Mouse (Mus musculus): ENCODE data around the gene Lmo7. TPM values are rescaled to one million over a fixed set of nuclear protein-coding genes. Genes with fewer than 3 reads are reported as not detected.

Gene Lmo7
- polyA plus RNA-seq (2014; fragmentation: Nextera tagmentation; extraction: Ambion mirVana) = 6.5 and 7.1 TPM in 2 replicates

GRCm38 (mm10) chr14:101729237-101729971 lies at the start of gene Lmo7, which contains the start of gene Gm9922:
Lmo7 (plus strand) TSS chr14:101729957.
Gm9922 (minus strand) TSS chr14:101729814.
- Histone ChIP-seq H3K4me1 (ENCODE audit: control insufficient read depth, insufficient read depth, low read length) (no peaks in the 10 kb centered on the region), H3K27me3 (ENCODE audit: control insufficient read depth, insufficient read depth, low read length) (peaks cover 8% of the 10 kb centered on the region; the same call in 1 of the 2 replicates), H3K27ac (replicated peaks; ENCODE audit: low read depth, low read length) (no peak within 1 kb of the TSS), H3K4me3 (ENCODE audit: low read depth, low read length) (peak within 1 kb of the TSS; percentile 53), H3K9ac (ENCODE audit: low read length) (peak within 1 kb of the TSS; percentile 46), H3K4me2 (ENCODE audit: low read depth, severe bottlenecking) (peak within 1 kb of the TSS; percentile 97), H3K9me3 (ENCODE audit: control insufficient read depth, low read length) (no peaks in the 10 kb centered on the region), H3K36me3 (ENCODE audit: control insufficient read depth, insufficient read depth, low read length) (no peaks in the 10 kb centered on the region)
- peak; percentile 80 for DNase-seq (ENCODE audit: low spot score)
- WGBS = under 1% methylated on average over 47 of the region's 51 CpGs
- ATAC-seq (ENCODE audit: insufficient number of reproducible peaks, low FRiP score, low TSS enrichment, low read depth) = peak; percentile 72; the same call in 1 of the 2 replicates

DNA sequence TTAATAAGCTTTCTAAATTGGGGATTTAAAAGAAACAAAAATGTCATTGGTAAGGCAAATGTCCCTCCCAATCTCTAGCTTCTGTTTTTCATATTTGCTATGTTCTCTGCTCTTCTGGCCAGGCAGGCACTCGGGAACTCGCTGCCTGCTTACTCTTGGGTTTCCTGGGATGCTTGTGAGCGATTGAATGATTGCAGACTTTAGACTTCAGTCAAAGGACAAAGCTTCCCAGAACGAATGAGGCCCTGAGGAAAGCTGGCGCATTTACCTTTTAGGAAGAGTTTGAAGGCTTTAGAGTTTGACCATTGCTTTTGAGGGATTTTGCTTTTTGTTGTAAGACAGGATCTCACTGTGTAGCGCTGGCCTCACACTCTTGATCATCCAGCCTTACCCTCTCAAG lies 42.1 kb upstream of the Lmo7 start:
- no peak overlapping the region for H3K4me3 ChIP-seq (ENCODE audit: low read depth, low read length)
- DNase-seq (ENCODE audit: low spot score) (no peak), ATAC-seq (ENCODE audit: insufficient number of reproducible peaks, low FRiP score, low TSS enrichment, low read depth) (no peak)
- 93% methylated on average over 6 of the region's 6 CpGs for WGBS
- no peaks in the 10 kb centered on the region for H3K36me3 ChIP-seq (ENCODE audit: control insufficient read depth, insufficient read depth, low read length)
- H3K9me3 ChIP-seq (ENCODE audit: control insufficient read depth, low read length) = no peaks in the 10 kb centered on the region
- H3K4me2 ChIP-seq (ENCODE audit: low read depth, severe bottlenecking) = no peak overlapping the region
- H3K27me3 ChIP-seq (ENCODE audit: control insufficient read depth, insufficient read depth, low read length) = no peaks in the 10 kb centered on the region
- no peak overlapping the region for H3K27ac ChIP-seq (replicated peaks; ENCODE audit: low read depth, low read length)
- no peaks in the 10 kb centered on the region for H3K4me1 ChIP-seq (ENCODE audit: control insufficient read depth, insufficient read depth, low read length)
- H3K9ac ChIP-seq (ENCODE audit: low read length) = no peak overlapping the region

GRCm38 (mm10) chr14:101688406-101688805 lies 41.4 kb upstream of the Lmo7 start:
- ATAC-seq (ENCODE audit: insufficient number of reproducible peaks, low FRiP score, low TSS enrichment, low read depth) (no peak), DNase-seq (ENCODE audit: low spot score) (no peak)
- Histone ChIP-seq H3K4me2 (ENCODE audit: low read depth, severe bottlenecking) (no peak overlapping the region), H3K9me3 (ENCODE audit: control insufficient read depth, low read length) (no peaks in the 10 kb centered on the region), H3K9ac (ENCODE audit: low read length) (no peak overlapping the region), H3K27ac (replicated peaks; ENCODE audit: low read depth, low read length) (no peak overlapping the region), H3K4me3 (ENCODE audit: low read depth, low read length) (no peak overlapping the region), H3K27me3 (ENCODE audit: control insufficient read depth, insufficient read depth, low read length) (no peaks in the 10 kb centered on the region), H3K36me3 (ENCODE audit: control insufficient read depth, insufficient read depth, low read length) (no peaks in the 10 kb centered on the region; the same call in 1 of the 2 replicates), H3K4me1 (ENCODE audit: control insufficient read depth, insufficient read depth, low read length) (no peaks in the 10 kb centered on the region)
- 90% methylated on average over 2 of the region's 2 CpGs for WGBS

GRCm38 (mm10) chr14:101704479-101704878 lies 25.3 kb upstream of the Lmo7 start:
- WGBS = 78% methylated on average over 4 of the region's 4 CpGs
- H3K27me3 ChIP-seq (ENCODE audit: control insufficient read depth, insufficient read depth, low read length) = no peaks in the 10 kb centered on the region
- DNase-seq (ENCODE audit: low spot score) = no peak
- ATAC-seq (ENCODE audit: insufficient number of reproducible peaks, low FRiP score, low TSS enrichment, low read depth) = no peak
- H3K4me2 ChIP-seq (ENCODE audit: low read depth, severe bottlenecking) = no peak overlapping the region
- H3K4me3 ChIP-seq (ENCODE audit: low read depth, low read length) = no peak overlapping the region
- H3K36me3 ChIP-seq (ENCODE audit: control insufficient read depth, insufficient read depth, low read length) = no peaks in the 10 kb centered on the region
- H3K27ac ChIP-seq (replicated peaks; ENCODE audit: low read depth, low read length) = no peak overlapping the region
- H3K4me1 ChIP-seq (ENCODE audit: control insufficient read depth, insufficient read depth, low read length) = no peaks in the 10 kb centered on the region
- no peaks in the 10 kb centered on the region for H3K9me3 ChIP-seq (ENCODE audit: control insufficient read depth, low read length)
- H3K9ac ChIP-seq (ENCODE audit: low read length) = no peak overlapping the region

DNA sequence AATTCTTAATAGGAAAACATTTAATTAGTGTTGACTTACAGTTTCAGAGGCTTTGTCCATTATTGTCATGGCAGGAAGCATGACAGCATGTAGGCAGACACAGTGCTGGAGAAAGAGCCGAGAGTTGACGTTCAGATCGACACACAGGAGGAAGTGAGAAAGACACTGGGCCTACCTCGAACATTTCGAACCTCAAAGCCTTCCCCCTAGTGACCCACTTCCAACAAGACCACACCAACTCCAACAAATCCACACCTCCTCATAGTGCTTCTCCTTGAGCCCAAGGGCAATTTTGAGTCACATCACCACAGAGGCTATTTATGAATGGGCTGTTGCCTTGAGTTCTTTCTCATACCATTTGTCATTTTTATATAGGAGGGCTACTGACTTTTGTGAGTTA lies 22.7 kb upstream of the Lmo7 start:
- H3K4me3 ChIP-seq (ENCODE audit: low read depth, low read length) = no peak overlapping the region
- H3K36me3 ChIP-seq (ENCODE audit: control insufficient read depth, insufficient read depth, low read length) = no peaks in the 10 kb centered on the region
- H3K4me1 ChIP-seq (ENCODE audit: control insufficient read depth, insufficient read depth, low read length) = no peaks in the 10 kb centered on the region
- H3K9me3 ChIP-seq (ENCODE audit: control insufficient read depth, low read length) = no peaks in the 10 kb centered on the region
- WGBS = 91% methylated on average over 5 of the region's 5 CpGs
- no peak for DNase-seq (ENCODE audit: low spot score)
- no peak overlapping the region for H3K27ac ChIP-seq (replicated peaks; ENCODE audit: low read depth, low read length)
- no peak for ATAC-seq (ENCODE audit: insufficient number of reproducible peaks, low FRiP score, low TSS enrichment, low read depth)
- H3K9ac ChIP-seq (ENCODE audit: low read length) = no peak overlapping the region
- no peaks in the 10 kb centered on the region for H3K27me3 ChIP-seq (ENCODE audit: control insufficient read depth, insufficient read depth, low read length)
- H3K4me2 ChIP-seq (ENCODE audit: low read depth, severe bottlenecking) = no peak overlapping the region

- H3K27me3 ChIP-seq (ENCODE audit: control insufficient read depth, insufficient read depth, low read length) = no peaks in the 10 kb centered on the region
- no peak for ATAC-seq (ENCODE audit: insufficient number of reproducible peaks, low FRiP score, low TSS enrichment, low read depth)
- H3K9ac ChIP-seq (ENCODE audit: low read length) = no peak overlapping the region
Observed at GRCm38 (mm10) chr14:101714414-101714813, 15.3 kb upstream of the Lmo7 start.

DNA sequence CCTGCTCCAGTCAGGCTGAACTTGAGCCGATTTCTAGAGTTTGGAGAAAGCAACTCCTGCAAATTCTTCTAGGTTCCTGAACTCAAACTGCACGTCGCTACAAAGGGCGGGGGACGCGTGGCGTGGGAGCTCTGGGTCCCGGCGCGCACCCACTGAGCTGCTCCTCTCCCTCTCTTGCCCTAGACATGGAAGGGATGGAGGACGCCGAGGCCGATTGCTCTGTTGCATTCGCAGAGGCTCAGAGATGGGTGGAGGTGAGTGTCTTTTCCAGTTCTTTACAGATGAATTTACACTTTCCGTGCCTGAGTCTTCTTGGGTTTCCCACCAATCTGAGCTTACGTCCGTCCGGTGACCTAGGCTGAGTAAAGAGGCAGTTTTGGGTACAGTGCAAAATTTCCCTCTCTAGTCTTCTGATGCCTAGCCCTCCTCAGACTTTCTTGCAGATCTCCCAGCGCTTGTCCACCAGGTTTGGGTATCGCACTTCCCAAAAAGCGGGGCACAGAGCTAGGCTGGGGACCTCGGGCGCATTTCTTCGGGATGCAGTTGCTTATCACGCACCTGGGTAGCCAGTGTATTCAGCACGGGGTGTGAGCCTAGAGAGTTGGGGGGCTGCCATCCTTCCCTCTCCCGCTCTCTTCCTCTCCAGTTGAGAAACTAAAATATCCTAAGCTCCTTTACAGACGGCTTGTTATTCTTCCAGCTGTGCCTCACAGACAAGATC lies 375 bp downstream of the Lmo7 start:
- H3K27ac ChIP-seq (replicated peaks; ENCODE audit: low read depth, low read length) = no peak overlapping the region

More at GRCm38 (mm10) chr14:101714414-101714813, 15.3 kb upstream of the Lmo7 start:
- H3K36me3 ChIP-seq (ENCODE audit: control insufficient read depth, insufficient read depth, low read length) = no peaks in the 10 kb centered on the region
- WGBS = 89% methylated on average over 2 of the region's 2 CpGs
- no peak overlapping the region for H3K4me3 ChIP-seq (ENCODE audit: low read depth, low read length)
- no peak overlapping the region for H3K4me2 ChIP-seq (ENCODE audit: low read depth, severe bottlenecking)
- no peak overlapping the region for H3K27ac ChIP-seq (replicated peaks; ENCODE audit: low read depth, low read length)
- H3K4me1 ChIP-seq (ENCODE audit: control insufficient read depth, insufficient read depth, low read length) = no peaks in the 10 kb centered on the region
- no peak for DNase-seq (ENCODE audit: low spot score)
- H3K9me3 ChIP-seq (ENCODE audit: control insufficient read depth, low read length) = no peaks in the 10 kb centered on the region

DNA sequence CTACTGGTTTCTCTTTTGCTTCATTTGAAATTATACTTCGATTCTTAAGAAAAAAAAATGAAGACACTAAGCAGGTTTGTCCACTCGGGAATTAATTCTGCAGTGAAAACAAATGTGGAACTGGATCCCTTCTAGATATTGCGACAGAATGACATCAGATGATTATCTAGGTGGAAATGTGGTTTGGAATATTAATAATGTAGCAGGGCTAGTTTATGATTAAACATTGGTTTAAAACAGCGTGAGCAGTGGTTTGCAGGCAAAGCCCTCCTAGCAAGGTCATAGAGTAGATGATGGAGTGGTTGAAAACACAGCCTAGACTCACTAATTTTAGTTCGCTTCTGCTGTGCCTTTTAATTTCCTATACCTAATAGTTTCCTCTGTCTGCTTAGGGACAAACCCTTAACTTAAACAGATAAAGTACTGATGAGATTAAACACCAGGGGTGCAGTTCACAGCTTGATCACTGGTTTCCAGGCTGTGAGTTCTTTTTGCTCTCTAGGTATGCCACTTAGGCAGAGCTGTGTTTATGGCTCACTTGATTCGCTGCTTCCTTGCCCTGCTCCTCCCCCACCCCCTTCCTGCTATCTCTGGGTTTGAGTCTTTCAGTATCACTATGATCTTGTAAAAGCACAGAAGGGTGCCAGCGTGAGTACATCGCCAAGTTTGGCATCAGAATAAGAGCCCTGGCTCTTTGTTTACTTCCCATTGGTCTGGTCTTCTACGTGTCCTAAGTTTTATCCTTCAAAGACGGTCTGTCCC lies 4.0 kb downstream of the Lmo7 start:
- no peak overlapping the region for H3K4me2 ChIP-seq (ENCODE audit: low read depth, severe bottlenecking)
- no peaks in the 10 kb centered on the region for H3K9me3 ChIP-seq (ENCODE audit: control insufficient read depth, low read length)
- H3K4me1 ChIP-seq (ENCODE audit: control insufficient read depth, insufficient read depth, low read length) = no peaks in the 10 kb centered on the region
- 0 out of 2 replicates have a peak, but pooled peaks cover 8% of the 10 kb centered on the region for H3K27me3 ChIP-seq (ENCODE audit: control insufficient read depth, insufficient read depth, low read length)
- no peak overlapping the region for H3K9ac ChIP-seq (ENCODE audit: low read length)
- H3K36me3 ChIP-seq (ENCODE audit: control insufficient read depth, insufficient read depth, low read length) = no peaks in the 10 kb centered on the region
- ATAC-seq (ENCODE audit: insufficient number of reproducible peaks, low FRiP score, low TSS enrichment, low read depth) = no peak
- no peak overlapping the region for H3K27ac ChIP-seq (replicated peaks; ENCODE audit: low read depth, low read length)
- DNase-seq (ENCODE audit: low spot score) = no peak
- H3K4me3 ChIP-seq (ENCODE audit: low read depth, low read length) = no peak overlapping the region
- 34% methylated on average over 10 of the region's 10 CpGs for WGBS

More for the DNA sequence above, 375 bp downstream of the Lmo7 start:
- Histone ChIP-seq H3K4me2 (ENCODE audit: low read depth, severe bottlenecking) (peak overlapping the region; percentile 97), H3K4me1 (ENCODE audit: control insufficient read depth, insufficient read depth, low read length) (no peaks in the 10 kb centered on the region), H3K36me3 (ENCODE audit: control insufficient read depth, insufficient read depth, low read length) (no peaks in the 10 kb centered on the region), H3K9ac (ENCODE audit: low read length) (peak overlapping the region; percentile 46), H3K27me3 (ENCODE audit: control insufficient read depth, insufficient read depth, low read length) (peaks cover 8% of the 10 kb centered on the region; the same call in 1 of the 2 replicates), H3K4me3 (ENCODE audit: low read depth, low read length) (peak overlapping the region; percentile 53), H3K9me3 (ENCODE audit: control insufficient read depth, low read length) (no peaks in the 10 kb centered on the region)
- WGBS = under 1% methylated on average over 28 of the region's 28 CpGs
- DNase-seq (ENCODE audit: low spot score) = no peak
- no peak for ATAC-seq (ENCODE audit: insufficient number of reproducible peaks, low FRiP score, low TSS enrichment, low read depth)
